Mouse (Mus musculus) myocyte (in vitro differentiated cells): ENCODE measurements around the gene Galnt18.

Experiments
- POLR2A ChIP-seq: IDR thresholded peaks from one replicate; pipeline ENCODE4 v1.6.1; 2011; ENCODE audit warnings: low read depth, mild to moderate bottlenecking, control low read depth, moderate library complexity; ENCODE audit not compliant: insufficient read length
- POLR2AphosphoS2 ChIP-seq: IDR thresholded peaks from one replicate; pipeline ENCODE4 v1.6.1; 2011; ENCODE audit warnings: low read depth, control low read depth; ENCODE audit not compliant: insufficient read length
- REST ChIP-seq: IDR thresholded peaks from one replicate; pipeline ENCODE4 v1.6.1; 2011; ENCODE audit warnings: mild to moderate bottlenecking, control low read depth, moderate library complexity; ENCODE audit not compliant: insufficient read depth, insufficient read length
- SRF ChIP-seq: IDR thresholded peaks from one replicate; pipeline ENCODE4 v1.6.1; 2011; ENCODE audit warnings: low read depth; ENCODE audit not compliant: control insufficient read depth, insufficient read length
- TCF12 ChIP-seq: IDR thresholded peaks from one replicate; pipeline ENCODE4 v1.6.1; 2011; ENCODE audit warnings: mild to moderate bottlenecking, control low read depth; ENCODE audit not compliant: poor library complexity, insufficient read depth, severe bottlenecking

DNA sequence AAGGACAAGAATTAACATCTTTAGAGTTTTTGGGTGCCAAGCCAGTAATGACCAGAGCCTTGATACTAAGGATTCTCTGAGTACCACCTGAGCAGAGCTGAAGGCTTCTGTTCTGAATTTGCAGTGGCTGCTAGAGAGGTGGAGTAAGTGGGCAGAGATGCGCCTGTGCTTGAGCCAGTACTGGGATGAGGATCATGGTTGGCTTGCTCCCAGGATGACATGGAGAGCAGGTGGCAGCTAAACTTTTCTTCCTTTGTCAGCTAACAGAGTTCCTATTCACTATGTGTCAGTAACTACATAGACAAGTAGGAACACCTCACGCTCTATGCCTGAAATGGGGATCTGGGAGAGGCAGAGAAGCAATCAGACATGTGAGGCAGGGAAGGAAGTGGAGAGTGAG is 264.3 kb downstream of the Galnt18 start:
- TF ChIP-seq SRF = no peak
- TF ChIP-seq REST = no peak
- TF ChIP-seq POLR2A = no peak
- no peak for TF ChIP-seq POLR2AphosphoS2
- TF ChIP-seq TCF12 = no peak
